Mouse (Mus musculus) heart, adult 2 months (tissue): ENCODE measurements at regions not wholly inside any gene's neighbourhood (a gene's known extent, or its start where the extent isn't known, plus 50 kb on each side); places are given as distances from the start of the nearest gene placed in this dataset.

Experiments used
- DNase-seq, 2 experiments: peaks; one replicate each; pipeline ENCODE4 v3.0.0; 2021
- H3K27ac ChIP-seq: fragments of 200-600 bp; 2 replicates; pipeline ENCODE4 v1.8.1; 2022
- H3K27me3 ChIP-seq: fragments of 200-500 bp; 2 replicates; pipeline ENCODE4 v1.6.1; 2012; ENCODE audit warnings: mild to moderate bottlenecking, low read length, inconsistent platforms, mixed read lengths; ENCODE audit not compliant: control insufficient read depth, insufficient read depth
- H3K36me3 ChIP-seq: fragments of 200-500 bp; 2 replicates; pipeline ENCODE4 v1.6.1; 2012; ENCODE audit warnings: low read length, inconsistent platforms; ENCODE audit not compliant: control insufficient read depth, insufficient read depth
- H3K4me1 ChIP-seq: fragments of 200-500 bp; 2 replicates; pipeline ENCODE4 v1.6.1; 2011; ENCODE audit warnings: low read length; ENCODE audit not compliant: control insufficient read depth, insufficient read depth
- H3K4me3 ChIP-seq: fragments of 200-600 bp; 2 replicates; pipeline ENCODE4 v1.8.1; 2022
- H3K79me2 ChIP-seq: fragments of 200-500 bp; replicated peaks from 2 replicates; pipeline ENCODE4 v1.6.1; 2012; ENCODE audit warnings: mild to moderate bottlenecking, inconsistent platforms, low read length, moderate library complexity, mixed read lengths; ENCODE audit not compliant: control insufficient read depth, insufficient read depth
- H3K9ac ChIP-seq: fragments of 200-500 bp; 2 replicates; pipeline ENCODE4 v1.6.1; 2012; ENCODE audit warnings: low read depth, mild to moderate bottlenecking, control low read depth, inconsistent platforms, low read length, mixed read lengths
- CTCF ChIP-seq: fragments of 200-600 bp; IDR thresholded peaks from 2 replicates; pipeline ENCODE4 v1.8.1; 2022; ENCODE audit warnings: antibody characterized with exemption, mild to moderate bottlenecking, moderate library complexity
- EP300 ChIP-seq: fragments of 200-500 bp; IDR thresholded peaks from 2 replicates; pipeline ENCODE4 v1.6.1; 2011; ENCODE audit warnings: low read depth, low read length, control low read depth; ENCODE audit not compliant: insufficient read depth
- POLR2A ChIP-seq: fragments of 200-500 bp; IDR thresholded peaks from 2 replicates; pipeline ENCODE4 v1.6.1; 2011; ENCODE audit warnings: mild to moderate bottlenecking, low read depth, low read length, control low read depth; ENCODE audit not compliant: insufficient read depth
- WGBS: fragments of 180-500 bp; shearing (Covaris S2); methylation state at CpG from one replicate; pipeline ENCODE4 v1.1.7; 2018; 5-methylcytosine and 5-hydroxymethylcytosine counted together
- intact Hi-C: fragments of 180-260 bp; cut with DNase I; formaldehyde crosslinking; loops from one replicate; pipeline ENCODE4 v1.15.1; 2025

GRCm38 (mm10) chr1:120762498-120762897 is 160.3 kb downstream of the En1 start:
- 58% methylated on average over 2 of the region's 2 CpGs for WGBS
- Histone ChIP-seq H3K27me3 (no peaks in the 10 kb centered on the region), H3K4me1 (peaks cover 10% of the 10 kb centered on the region), H3K36me3 (peaks cover 3% of the 10 kb centered on the region; the same call in 1 of the 2 replicates), H3K4me3 (no peak overlapping the region), H3K9ac (no peak overlapping the region), H3K27ac (peak overlapping the region; percentile 50), H3K79me2 (no peaks in the 10 kb centered on the region)
- DNase-seq, result peak in 1 of 2 experiments; percentile 39
- intact Hi-C loops, result loop anchor here (5.0 kb wide), 1 partner anchor 290 kb away; no protein-coding TSS in a partner anchor
- TF ChIP-seq CTCF (no peak), EP300 (0 out of 2 replicates have a peak, but pooled peaks have one; percentile 64), POLR2A (no peak)

GRCm38 (mm10) chr1:120762921-120763595 is 160.8 kb downstream of the En1 start:
- no peak overlapping the region for H3K9ac ChIP-seq
- intact Hi-C loops, result loop anchor here (5.0 kb wide), 1 partner anchor 289 kb away; no protein-coding TSS in a partner anchor
- peaks cover 6% of the 10 kb centered on the region; the same call in 1 of the 2 replicates for H3K4me1 ChIP-seq
- DNase-seq, result peak; percentile 37 to 77
- no peak overlapping the region for H3K4me3 ChIP-seq
- TF ChIP-seq POLR2A (no peak), EP300 (peak; percentile 85)
- 61% methylated on average over 4 of the region's 4 CpGs for whole genome bisulfite sequencing
- peak overlapping the region; percentile 50 for H3K27ac ChIP-seq
- H3K79me2 ChIP-seq, result no peaks in the 10 kb centered on the region
- H3K36me3 ChIP-seq, result no peaks in the 10 kb centered on the region
- H3K27me3 ChIP-seq, result no peaks in the 10 kb centered on the region

GRCm38 (mm10) chr1:120767054-120767453 is 164.8 kb downstream of the En1 start:
- TF ChIP-seq CTCF (no peak), EP300 (no peak), POLR2A (no peak)
- intact Hi-C loops, result loop anchor here (5.0 kb wide), 1 partner anchor 155 kb away; no protein-coding TSS in a partner anchor
- H3K9ac ChIP-seq, result no peak overlapping the region
- H3K36me3 ChIP-seq, result no peaks in the 10 kb centered on the region
- WGBS, result 61% methylated on average over 2 of the region's 2 CpGs
- no peak overlapping the region for H3K4me3 ChIP-seq
- H3K4me1 ChIP-seq, result peaks cover 4% of the 10 kb centered on the region; the same call in 1 of the 2 replicates
- H3K27me3 ChIP-seq, result no peaks in the 10 kb centered on the region
- H3K79me2 ChIP-seq, result no peaks in the 10 kb centered on the region
- no peak for DNase-seq
- H3K27ac ChIP-seq, result no peak overlapping the region

- H3K79me2 ChIP-seq, result no peaks in the 10 kb centered on the region
- no peaks in the 10 kb centered on the region for H3K36me3 ChIP-seq
- no peak overlapping the region for H3K9ac ChIP-seq
- 59% methylated on average over 2 of the region's 2 CpGs for WGBS
- no peaks in the 10 kb centered on the region for H3K27me3 ChIP-seq
- H3K4me1 ChIP-seq, result no peaks in the 10 kb centered on the region
- no peak overlapping the region for H3K4me3 ChIP-seq
- TF ChIP-seq EP300 (no peak), POLR2A (no peak), CTCF (no peak)
- DNase-seq, result no peak
- intact Hi-C loops, result no loop called here
- H3K27ac ChIP-seq, result no peak overlapping the region
Measured at GRCm38 (mm10) chr1:120771269-120771668, 169.1 kb downstream of the En1 start.

- H3K36me3 ChIP-seq, result no peaks in the 10 kb centered on the region
- TF ChIP-seq EP300, result no peak
- no peak for TF ChIP-seq CTCF
- no peak for TF ChIP-seq POLR2A
- WGBS, result 61% methylated on average over 2 of the region's 2 CpGs
- no peak for DNase-seq
- H3K27me3 ChIP-seq, result no peaks in the 10 kb centered on the region
- H3K4me1 ChIP-seq, result no peaks in the 10 kb centered on the region; the same call in 1 of the 2 replicates
- no peak overlapping the region for H3K9ac ChIP-seq
- H3K79me2 ChIP-seq, result no peaks in the 10 kb centered on the region
- no peak overlapping the region for H3K4me3 ChIP-seq
- intact Hi-C loops, result no loop called here
- no peak overlapping the region for H3K27ac ChIP-seq
Measured at GRCm38 (mm10) chr1:120776906-120777305, 174.7 kb downstream of the En1 start.

- intact Hi-C loops, result no loop called here
- Histone ChIP-seq H3K4me3 (no peak overlapping the region), H3K27ac (no peak overlapping the region), H3K27me3 (no peaks in the 10 kb centered on the region), H3K4me1 (no peaks in the 10 kb centered on the region; the same call in 1 of the 2 replicates), H3K79me2 (no peaks in the 10 kb centered on the region), H3K36me3 (no peaks in the 10 kb centered on the region), H3K9ac (no peak overlapping the region)
- 69% methylated on average over 2 of the region's 2 CpGs for WGBS
- DNase-seq, result no peak
- TF ChIP-seq POLR2A (no peak), CTCF (no peak)
Measured at GRCm38 (mm10) chr1:120777468-120777867, 175.2 kb downstream of the En1 start.
